Mouse (Mus musculus) monocyte, adult 2 months (primary cell): ENCODE measurements around the gene Gm2956.
"Not testable (repeated sequence)": the region's sequence is repeated elsewhere in the genome, so short reads cannot be mapped to it uniquely, and the experiment has no call there.

ENCODE experiments used
- DNase-seq, 2 experiments: peaks; one replicate each; pipeline ENCODE4 v3.0.0; 2022; ENCODE audit warnings: low spot score in 2 of 2, low read depth in 1 of 2

Gene Gm2956

DNA sequence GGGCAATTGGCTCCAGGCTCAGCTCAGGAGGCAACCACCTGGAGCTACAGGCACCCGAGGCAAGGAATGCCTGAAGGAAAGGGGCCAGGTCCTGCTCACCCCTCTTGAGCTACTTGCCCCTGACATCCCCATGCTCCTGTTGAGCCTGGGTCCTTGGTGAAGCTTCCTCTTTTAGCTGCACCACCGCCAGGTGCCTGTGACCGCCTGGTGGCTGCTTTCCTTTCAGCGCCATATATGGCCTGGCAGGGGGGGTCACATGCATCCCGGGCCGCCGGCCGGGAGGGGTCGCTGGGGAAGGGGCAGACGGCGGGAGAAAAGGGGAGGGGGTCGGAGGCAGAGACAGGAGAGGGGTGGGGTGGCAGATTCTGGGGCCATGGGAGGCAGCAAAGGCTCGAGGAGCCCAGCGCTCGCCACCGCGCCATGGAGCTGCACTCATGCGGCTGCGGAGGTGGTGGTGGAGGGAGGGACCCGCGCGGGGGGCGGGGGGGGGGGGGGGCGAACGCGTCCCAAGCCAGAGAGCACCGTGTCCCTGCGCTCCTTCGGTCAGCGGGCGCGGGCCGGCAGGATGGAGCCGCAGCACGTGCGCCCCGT is at the start of gene Gm2956:
Gm2956 (plus strand) TSS at position 541 of the 591 bp plus-strand sequence.
- not testable (repeated sequence) for DNase-seq

GRCm38 (mm10) chr14:3333406-3333805 is 979 bp downstream of the Gm2956 start:
- DNase-seq, result not testable (repeated sequence)

DNA sequence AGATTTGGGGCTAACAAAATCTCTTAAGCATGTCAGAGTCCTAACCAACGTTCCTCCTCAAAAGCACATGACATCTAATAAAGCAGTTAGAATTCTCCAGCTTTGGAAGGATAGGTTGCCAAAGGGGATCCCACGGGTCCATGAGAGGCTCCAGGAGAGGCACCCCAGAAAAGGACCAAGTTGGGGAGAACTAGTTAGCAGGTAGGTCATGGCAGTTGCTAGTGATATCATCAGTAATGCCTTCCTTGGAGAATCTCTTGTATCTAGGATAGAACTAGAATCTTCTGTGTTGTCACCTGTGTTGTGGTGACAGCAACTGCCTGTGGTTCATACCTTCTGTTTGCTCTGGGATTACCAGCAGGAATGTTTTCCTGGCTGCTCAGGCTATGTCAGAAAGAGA is 62.4 kb downstream of the Gm2956 start, which contains the start of gene Gm10413:
Gm10413 (plus strand) TSS at position 301 of the 400 bp plus-strand sequence.
- not testable (repeated sequence) for DNase-seq
